Mouse (Mus musculus) megakaryocyte, embryonic 14.5 days (primary cell): ENCODE data around the gene Dock9.

Experiments used
- FLI1 ChIP-seq: IDR thresholded peaks from 2 replicates; pipeline ENCODE4 v1.6.1; 2012; ENCODE audit warnings: low read length, inconsistent platforms, mixed read lengths
- GATA1 ChIP-seq: IDR thresholded peaks from 3 replicates; pipeline ENCODE4 v1.6.1; 2012; ENCODE audit warnings: mixed read lengths, low read length, inconsistent platforms, borderline replicate concordance

DNA sequence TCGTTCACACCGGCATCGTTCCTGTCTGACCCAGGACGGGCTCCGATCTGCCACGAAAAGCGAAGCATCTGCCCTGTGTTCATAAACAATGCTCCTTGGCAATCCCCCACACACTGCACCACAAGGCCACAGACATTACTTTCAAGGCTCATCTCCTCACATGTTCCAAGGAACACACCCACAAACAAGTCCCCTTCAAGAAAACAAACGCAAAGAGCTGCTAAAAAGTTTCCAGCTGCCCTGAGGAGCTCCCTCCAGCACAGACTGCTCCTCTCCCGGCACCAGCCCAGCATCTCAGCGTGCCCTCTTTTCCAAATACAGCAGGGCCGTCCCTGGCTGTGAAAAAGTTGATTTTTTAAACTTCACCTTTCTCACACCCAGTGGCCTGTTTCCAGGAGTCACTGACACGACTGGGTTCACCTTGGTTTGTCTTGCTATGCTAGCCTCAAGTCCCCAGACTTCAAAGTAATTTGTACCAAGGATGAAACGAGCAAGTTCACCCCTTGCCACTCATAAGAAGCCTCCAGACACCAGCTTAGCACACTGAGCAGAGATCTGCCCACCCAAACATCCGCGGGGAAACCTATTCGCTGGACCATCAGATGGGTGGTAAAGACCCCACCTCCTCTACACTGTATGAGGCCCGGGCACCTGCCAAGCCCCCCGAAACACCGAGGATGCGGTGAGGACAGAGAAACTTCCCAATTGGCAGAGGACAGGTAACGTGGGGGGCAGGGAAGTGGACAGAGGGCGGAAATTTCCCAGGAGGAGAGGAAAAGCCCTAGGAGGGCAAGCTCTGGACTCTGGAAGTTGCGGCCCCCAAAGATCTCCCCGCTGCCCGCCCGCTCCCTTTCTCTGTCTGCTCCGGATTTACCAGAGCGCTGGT, 823 bp downstream of the Dock9 start:
- no peak for TF ChIP-seq GATA1
- no peak for TF ChIP-seq FLI1
